ENCODE assay signal across 8 mouse cellular contexts in genomic region chr1:75219531-75219930, GRCm38 (mm10). TPM values are rescaled to one million over a fixed set of nuclear protein-coding genes. Genes with fewer than 3 reads are reported as not detected.
DNase-seq lines count a peak whose midpoint lies in the region; ATAC-seq and TF ChIP-seq lines count a peak whose summit lies in the region.

TSS of gene Tuba4a (minus strand) at chr1:75219865.

- peaks cover 33% of the 10 kb centered on the region for H3K27me3 ChIP-seq in kidney, embryonic 16.5 days (ENCODE audit: insufficient read depth, low read length)
- peaks cover 33% of the 10 kb centered on the region for H3K27me3 ChIP-seq in forebrain, embryonic 14.5 days (replicated peaks; ENCODE audit: control insufficient read depth, insufficient read depth, low read length)
- H3K27me3 ChIP-seq in hindbrain, embryonic 11.5 days (ENCODE audit: control insufficient read depth, insufficient read depth, low read length): peaks cover 46% of the 10 kb centered on the region
- peaks cover 75% of the 10 kb centered on the region for H3K27me3 ChIP-seq in limb, embryonic 12.5 days
- H3K27me3 ChIP-seq in midbrain, postnatal 0 days (ENCODE audit: insufficient read depth, low read length): peaks cover 12% of the 10 kb centered on the region

- WGBS in kidney, embryonic 16.5 days: under 1% methylated on average over 34 of the region's 34 CpGs
- 0% methylated on average over 34 of the region's 34 CpGs for WGBS in forebrain, embryonic 14.5 days
- WGBS in hindbrain, embryonic 11.5 days: 0% methylated on average over 34 of the region's 34 CpGs
- WGBS in limb, embryonic 12.5 days: under 1% methylated on average over 34 of the region's 34 CpGs
- 1% methylated on average over 31 of the region's 34 CpGs for WGBS in midbrain, postnatal 0 days

- peaks cover 10% of the 10 kb centered on the region; the same call in 1 of the 2 replicates for H3K36me3 ChIP-seq in kidney, embryonic 16.5 days (ENCODE audit: insufficient read depth, low read length)
- H3K36me3 ChIP-seq in forebrain, embryonic 14.5 days (ENCODE audit: control insufficient read depth, insufficient read depth, low read length): peaks cover 14% of the 10 kb centered on the region
- 0 out of 2 replicates have a peak, but pooled peaks cover 2% of the 10 kb centered on the region for H3K36me3 ChIP-seq in hindbrain, embryonic 11.5 days (ENCODE audit: control insufficient read depth, insufficient read depth, low read length)
- H3K36me3 ChIP-seq in limb, embryonic 12.5 days: peaks cover 13% of the 10 kb centered on the region
- peaks cover 7% of the 10 kb centered on the region; the same call in 1 of the 2 replicates for H3K36me3 ChIP-seq in midbrain, postnatal 0 days (ENCODE audit: insufficient read depth, low read length)

- no peaks in the 10 kb centered on the region for H3K9me3 ChIP-seq in kidney, embryonic 16.5 days (ENCODE audit: low read length)
- H3K9me3 ChIP-seq in forebrain, embryonic 14.5 days (replicated peaks; ENCODE audit: control insufficient read depth, low read length): no peaks in the 10 kb centered on the region
- H3K9me3 ChIP-seq in hindbrain, embryonic 11.5 days (ENCODE audit: control insufficient read depth, low read length): no peaks in the 10 kb centered on the region
- no peaks in the 10 kb centered on the region for H3K9me3 ChIP-seq in limb, embryonic 12.5 days
- no peaks in the 10 kb centered on the region for H3K9me3 ChIP-seq in midbrain, postnatal 0 days (ENCODE audit: low read length)

- peak within 1 kb of the TSS; percentile 68 for H3K9ac ChIP-seq in kidney, embryonic 16.5 days (replicated peaks; ENCODE audit: low read length)
- peak within 1 kb of the TSS; percentile 59 for H3K9ac ChIP-seq in forebrain, embryonic 14.5 days (ENCODE audit: low read length)
- peak within 1 kb of the TSS; percentile 42; the same call in 1 of the 2 replicates for H3K9ac ChIP-seq in hindbrain, embryonic 11.5 days (ENCODE audit: low read depth, low read length)
- H3K9ac ChIP-seq in limb, embryonic 12.5 days (replicated peaks): peak within 1 kb of the TSS; percentile 42
- H3K9ac ChIP-seq in midbrain, postnatal 0 days (replicated peaks; ENCODE audit: low read length, poor library complexity, severe bottlenecking): peak within 1 kb of the TSS; percentile 73

- H3K4me3 ChIP-seq in kidney, embryonic 16.5 days (ENCODE audit: low read length): peak within 1 kb of the TSS; percentile 54
- H3K4me3 ChIP-seq in forebrain, embryonic 14.5 days (ENCODE audit: low read depth, low read length): peak within 1 kb of the TSS; percentile 41
- peak within 1 kb of the TSS; percentile 46 for H3K4me3 ChIP-seq in hindbrain, embryonic 11.5 days (ENCODE audit: low read depth, low read length)
- H3K4me3 ChIP-seq in limb, embryonic 12.5 days (replicated peaks): peak within 1 kb of the TSS; percentile 53
- peak within 1 kb of the TSS; percentile 61 for H3K4me3 ChIP-seq in midbrain, postnatal 0 days (ENCODE audit: low read depth, low read length)

- peak within 1 kb of the TSS; percentile 99 for H3K4me2 ChIP-seq in kidney, embryonic 16.5 days (replicated peaks; ENCODE audit: low read depth, low read length)
- peak within 1 kb of the TSS; percentile 96 for H3K4me2 ChIP-seq in forebrain, embryonic 14.5 days (ENCODE audit: low read length)
- peak within 1 kb of the TSS; percentile 92 for H3K4me2 ChIP-seq in hindbrain, embryonic 11.5 days (replicated peaks; ENCODE audit: low read depth, low read length)
- H3K4me2 ChIP-seq in limb, embryonic 12.5 days: peak within 1 kb of the TSS; percentile 96
- H3K4me2 ChIP-seq in midbrain, postnatal 0 days (ENCODE audit: low read depth, low read length, poor library complexity, severe bottlenecking): peak within 1 kb of the TSS; percentile 99

- no peak for DNase-seq in kidney, adult 9 months
- no peak for DNase-seq in adrenal gland, adult 8-10 months
- peak; percentile 17 for DNase-seq in forebrain, embryonic 14.5 days (ENCODE audit: low spot score)
- peak; percentile 61 for DNase-seq in hindbrain, embryonic 11.5 days (ENCODE audit: low spot score)
- DNase-seq in midbrain, postnatal 0 days (ENCODE audit: low spot score): peak; percentile 31
- no peak for DNase-seq in frontal cortex, postnatal 10 days (ENCODE audit: low spot score in 2 of 2)

- peak; percentile 67 for ATAC-seq in kidney, embryonic 16.5 days (ENCODE audit: low FRiP score, low TSS enrichment)
- ATAC-seq in forebrain, embryonic 14.5 days: peak; percentile 54
- peak; percentile 61 for ATAC-seq in hindbrain, embryonic 11.5 days (ENCODE audit: low FRiP score)
- 0 out of 2 replicates have a peak, but pooled peaks have one; percentile 26 for ATAC-seq in limb, embryonic 12.5 days (ENCODE audit: insufficient number of reproducible peaks, insufficient read depth, low FRiP score, low TSS enrichment, low read depth)
- peak; percentile 60 for ATAC-seq in midbrain, postnatal 0 days (ENCODE audit: low FRiP score)

- peaks cover 14% of the 10 kb centered on the region for H3K4me1 ChIP-seq in kidney, embryonic 16.5 days (ENCODE audit: insufficient read depth, low read length)
- peaks cover 11% of the 10 kb centered on the region for H3K4me1 ChIP-seq in forebrain, embryonic 14.5 days (ENCODE audit: control insufficient read depth, insufficient read depth, low read length)
- peaks cover 5% of the 10 kb centered on the region for H3K4me1 ChIP-seq in hindbrain, embryonic 11.5 days (replicated peaks; ENCODE audit: control insufficient read depth, insufficient read depth, low read length)
- H3K4me1 ChIP-seq in limb, embryonic 12.5 days (replicated peaks): peaks cover 19% of the 10 kb centered on the region
- 0 out of 2 replicates have a peak, but pooled peaks cover 4% of the 10 kb centered on the region for H3K4me1 ChIP-seq in midbrain, postnatal 0 days (ENCODE audit: insufficient read depth, low read length)

- H3K27ac ChIP-seq in kidney, embryonic 16.5 days (ENCODE audit: low read length): no peak within 1 kb of the TSS; the same call in 1 of the 2 replicates
- no peak within 1 kb of the TSS for H3K27ac ChIP-seq in forebrain, embryonic 14.5 days (ENCODE audit: low read depth, low read length)
- no peak within 1 kb of the TSS for H3K27ac ChIP-seq in hindbrain, embryonic 11.5 days (ENCODE audit: low read depth, low read length)
- H3K27ac ChIP-seq in limb, embryonic 12.5 days: no peak within 1 kb of the TSS
- no peak within 1 kb of the TSS for H3K27ac ChIP-seq in midbrain, postnatal 0 days (ENCODE audit: low read depth, low read length)

- peak; percentile 39; the same call in 1 of the 2 replicates for TF ChIP-seq CTCF in midbrain, postnatal 0 days (IDR thresholded peaks at IDR 0.05)

RNA-seq across cellular contexts. Expression of gene Tuba4a, which starts in this region (rescaled TPM):
- 96.3 and 102 TPM in 2 replicates for polyA plus RNA-seq in kidney, embryonic 16.5 days (2015; fragmentation: Nextera tagmentation; extraction: Ambion mirVana)
- 10 to 100 TPM; 43.5 to 54.4 (median 49.1) TPM for total RNA-seq in adrenal gland, adult 8-10 months (2022)
- polyA plus RNA-seq in forebrain, embryonic 14.5 days (2014; fragmentation: Nextera tagmentation; extraction: Ambion mirVana): 14.3 and 21.3 TPM in 2 replicates
- polyA plus RNA-seq in hindbrain, embryonic 11.5 days (2014; fragmentation: Nextera tagmentation; extraction: Ambion mirVana): 10.7 and 12.4 TPM in 2 replicates
- 14.5 and 15.8 TPM in 2 replicates for polyA plus RNA-seq in limb, embryonic 12.5 days (2016; fragmentation: Nextera tagmentation; extraction: Ambion mirVana)
- total RNA-seq in midbrain, postnatal 0 days (2014; rRNA removed): 99.2 and 165 TPM in 2 replicates
- 87.0 and 115 TPM in 2 replicates for polyA plus RNA-seq in midbrain, postnatal 0 days (2015; fragmentation: Nextera tagmentation; extraction: Ambion mirVana)

Comparison
In these comparisons a context has a peak if more than half of its experiments do, and no peak if none do; other contexts are left out.
1. DNase-seq: peak in forebrain, embryonic 14.5 days (single experiment), hindbrain, embryonic 11.5 days (single experiment) and midbrain, postnatal 0 days (single experiment); none in kidney, adult 9 months (single experiment), adrenal gland, adult 8-10 months (single experiment) and frontal cortex, postnatal 10 days (0 of 2).
2. Peak in every context shown above with its lines, with median percentiles within 50 percentile points of each other: ATAC-seq, H3K4me2 ChIP-seq, H3K4me3 ChIP-seq and H3K9ac ChIP-seq.